ENCODE assay signal across 7 mouse cellular contexts in the genomic region with DNA sequence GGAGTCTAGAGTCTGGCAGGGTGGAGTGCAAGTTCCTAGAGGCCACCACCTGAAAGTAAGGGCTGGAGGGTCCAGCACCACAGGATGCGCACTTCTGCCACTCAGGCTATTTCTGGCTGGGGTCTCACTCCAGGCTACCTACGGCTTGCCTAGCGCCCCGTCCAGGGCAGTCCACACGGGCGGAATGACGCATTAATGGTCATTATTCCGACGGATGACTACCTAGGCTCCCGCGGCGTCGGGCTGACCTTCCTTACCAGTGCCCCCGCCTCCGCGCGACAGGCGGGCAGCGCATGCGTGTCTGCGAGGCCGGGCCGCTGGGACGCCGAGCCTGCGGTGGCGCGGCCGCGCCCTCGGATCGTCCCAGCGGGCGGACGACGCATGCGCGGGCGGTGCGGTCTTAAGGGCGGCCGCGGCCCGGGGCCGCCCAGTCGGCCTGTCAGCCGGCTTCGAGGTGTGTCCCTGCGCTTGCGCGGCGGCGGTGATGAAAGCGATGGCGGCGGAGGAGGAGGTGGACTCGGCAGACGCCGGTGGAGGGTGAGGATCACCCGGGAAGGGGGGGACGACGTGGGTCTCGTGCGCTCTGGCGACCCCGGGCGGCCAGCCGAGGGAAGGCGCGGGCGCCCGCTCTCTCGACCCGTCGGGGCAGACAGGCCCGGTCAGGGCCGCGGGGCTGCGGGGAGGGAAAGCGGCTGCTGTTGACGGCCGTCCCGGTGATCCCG. TPM values are rescaled to one million over a fixed set of nuclear protein-coding genes. Genes with fewer than 3 reads are reported as not detected.
DNase-seq lines count a peak whose midpoint lies in the region; ATAC-seq and TF ChIP-seq lines count a peak whose summit lies in the region.

A gene (plus strand): TSS at position 306 of the 722 bp plus-strand sequence.

- peak; percentile 76 for TF ChIP-seq CTCF in intestine, postnatal 0 days (IDR thresholded peaks at IDR 0.05; ENCODE audit: low read depth)
- TF ChIP-seq CTCF in small intestine, adult 2 months (IDR thresholded peaks at IDR 0.05; ENCODE audit: extremely low read depth, insufficient read length, insufficient replicate concordance, low read depth, low read length): no peak

- 0 out of 2 replicates have a peak, but pooled peaks cover 7% of the 10 kb centered on the region for H3K4me1 ChIP-seq in intestine, postnatal 0 days (replicated peaks; ENCODE audit: control insufficient read depth, insufficient read depth, low read length)
- 0 out of 2 replicates have a peak, but pooled peaks cover 3% of the 10 kb centered on the region for H3K4me1 ChIP-seq in midbrain, embryonic 12.5 days
- H3K4me1 ChIP-seq in small intestine, adult 2 months (ENCODE audit: control insufficient read depth, insufficient read depth, insufficient read length, low read length): peaks cover 3% of the 10 kb centered on the region; the same call in 1 of the 2 replicates

- H3K9me3 ChIP-seq in intestine, postnatal 0 days (ENCODE audit: control insufficient read depth): no peaks in the 10 kb centered on the region
- no peaks in the 10 kb centered on the region for H3K9me3 ChIP-seq in midbrain, embryonic 12.5 days

- under 1% methylated on average over 80 of the region's 84 CpGs for whole genome bisulfite sequencing in intestine, postnatal 0 days
- WGBS in midbrain, embryonic 12.5 days: 1% methylated on average over 69 of the region's 84 CpGs
- WGBS in small intestine, adult 2 months: under 1% methylated on average over 84 of the region's 84 CpGs

- H3K4me2 ChIP-seq in intestine, postnatal 0 days (replicated peaks; ENCODE audit: low read depth): peak within 1 kb of the TSS; percentile 83
- peak within 1 kb of the TSS; percentile 61 for H3K4me2 ChIP-seq in midbrain, embryonic 12.5 days (replicated peaks)

- intact Hi-C loops in left cerebral cortex, postnatal 4 days (cut with DNase I): no loop called here

- no peaks in the 10 kb centered on the region for H3K36me3 ChIP-seq in intestine, postnatal 0 days (ENCODE audit: control insufficient read depth, insufficient read depth)
- no peaks in the 10 kb centered on the region for H3K36me3 ChIP-seq in midbrain, embryonic 12.5 days
- H3K36me3 ChIP-seq in small intestine, adult 2 months (ENCODE audit: control insufficient read depth, insufficient read depth, low read length): no peaks in the 10 kb centered on the region

- H3K9ac ChIP-seq in intestine, postnatal 0 days (ENCODE audit: low read depth, low read length): peak within 1 kb of the TSS; percentile 98
- peak within 1 kb of the TSS; percentile 69 for H3K9ac ChIP-seq in midbrain, embryonic 12.5 days (replicated peaks)

- no peaks in the 10 kb centered on the region for H3K27me3 ChIP-seq in intestine, postnatal 0 days (replicated peaks; ENCODE audit: control insufficient read depth, insufficient read depth, low read length)
- peaks cover 7% of the 10 kb centered on the region; the same call in 1 of the 2 replicates for H3K27me3 ChIP-seq in midbrain, embryonic 12.5 days
- H3K27me3 ChIP-seq in small intestine, adult 2 months (ENCODE audit: control insufficient read depth, insufficient read depth, low read length): no peaks in the 10 kb centered on the region

- H3K4me3 ChIP-seq in intestine, postnatal 0 days (ENCODE audit: low read depth, low read length): peak within 1 kb of the TSS; percentile 80
- H3K4me3 ChIP-seq in midbrain, embryonic 12.5 days: peak within 1 kb of the TSS; percentile 57
- H3K4me3 ChIP-seq in small intestine, adult 2 months (ENCODE audit: low read depth, low read length): peak within 1 kb of the TSS; percentile 81

- DNase-seq in adrenal gland, adult 8-10 months: peak; percentile 94
- DNase-seq in embryo, embryonic 9.5 days (ENCODE audit: extremely low spot score): peak; percentile 90
- no peak for DNase-seq in gonadal fat pad, adult 2 months (ENCODE audit: low read depth)
- peak; percentile 95 for DNase-seq in left cerebral cortex, postnatal 4 days

- peak; percentile 97 for ATAC-seq in intestine, postnatal 0 days
- ATAC-seq in midbrain, embryonic 12.5 days (ENCODE audit: low FRiP score, low read depth): peak; percentile 96

- H3K27ac ChIP-seq in intestine, postnatal 0 days (ENCODE audit: low read depth, low read length): peak within 1 kb of the TSS; percentile 88
- peak within 1 kb of the TSS; percentile 52 for H3K27ac ChIP-seq in midbrain, embryonic 12.5 days (replicated peaks)
- H3K27ac ChIP-seq in small intestine, adult 2 months (ENCODE audit: insufficient read depth, low read depth, low read length): peak within 1 kb of the TSS; percentile 64

- TF ChIP-seq POLR2A in small intestine, adult 2 months (IDR thresholded peaks at IDR 0.05; ENCODE audit: low read depth, low read length): peak; percentile 99

RNA-seq across cellular contexts. Expression of the gene that starts here (rescaled TPM):
- 10 to 100 TPM; 60.5 to 75.1 (median 72.7) TPM for total RNA-seq in adrenal gland, adult 8-10 months (2022)
- 54.8 and 80.6 TPM in 2 replicates for polyA plus RNA-seq in gonadal fat pad, adult 2 months (2012; rRNA removed)
- polyA plus RNA-seq in intestine, postnatal 0 days (2015; fragmentation: Nextera tagmentation; extraction: Ambion mirVana): 49.0 and 50.8 TPM in 2 replicates
- 10 to 100 TPM; 30.9 to 36.2 TPM for total RNA-seq in left cerebral cortex, postnatal 4 days (2021)
- 17.8 and 19.5 TPM in 2 replicates for polyA plus RNA-seq in midbrain, embryonic 12.5 days (2016; fragmentation: Nextera tagmentation; extraction: Ambion mirVana)
- 7.2 and 9.2 TPM in 2 replicates for polyA plus RNA-seq in small intestine, adult 2 months (2012; rRNA removed)
